Mouse (Mus musculus) lung, postnatal 0 days (tissue): ENCODE results near the gene Sept8. TPM values are rescaled to one million over a fixed set of nuclear protein-coding genes. Genes with fewer than 3 reads are reported as not detected.
A peak's percentile ranks its signal among the peaks of the same experiment; 100 is the strongest.
"Not testable (repeated sequence)": the region's sequence is repeated elsewhere in the genome, so short reads cannot be mapped to it uniquely, and the experiment has no call there.

Experiments used
- ATAC-seq: fragments of 200-750 bp; cut with Nextera tagmentation; 2 replicates; pipeline ENCODE4 v1.8.0; 2017; ENCODE audit warnings: moderate library complexity
- DNase-seq: peaks from one replicate; pipeline ENCODE4 v3.0.0-alpha.2; 2016; ENCODE audit warnings: low spot score
- H3K27ac ChIP-seq: fragments of 300-500 bp; sonication (generic); 2 replicates; pipeline ENCODE4 v1.5.1; 2014; ENCODE audit warnings: antibody characterized with exemption, mild to moderate bottlenecking, low read length, mixed read lengths
- H3K27me3 ChIP-seq: fragments of 300-500 bp; sonication (generic); replicated peaks from 2 replicates; pipeline ENCODE4 v1.6.1; 2014; ENCODE audit warnings: low read length, mixed read lengths; ENCODE audit not compliant: insufficient read depth
- H3K36me3 ChIP-seq: fragments of 300-500 bp; sonication (generic); 2 replicates; pipeline ENCODE4 v1.6.1; 2014; ENCODE audit warnings: low read length, mixed read lengths; ENCODE audit not compliant: insufficient read depth
- H3K4me1 ChIP-seq: fragments of 300-500 bp; sonication (generic); 2 replicates; pipeline ENCODE4 v1.6.1; 2014; ENCODE audit warnings: antibody characterized with exemption, low read depth, low read length, mixed read lengths; ENCODE audit not compliant: insufficient read depth
- H3K4me2 ChIP-seq: fragments of 300-500 bp; sonication (generic); replicated peaks from 2 replicates; pipeline ENCODE4 v1.6.1; 2014; ENCODE audit warnings: low read depth, mild to moderate bottlenecking, low read length, moderate library complexity, mixed read lengths
- H3K4me3 ChIP-seq: fragments of 300-500 bp; sonication (generic); 2 replicates; pipeline ENCODE4 v1.5.1; 2014; ENCODE audit warnings: low read depth, low read length
- H3K9ac ChIP-seq: fragments of 300-500 bp; sonication (generic); replicated peaks from 2 replicates; pipeline ENCODE4 v1.6.1; 2014; ENCODE audit warnings: low read depth, mild to moderate bottlenecking
- H3K9me3 ChIP-seq: fragments of 300-500 bp; sonication (generic); 2 replicates; pipeline ENCODE4 v1.6.1; 2016; ENCODE audit warnings: low read length, mixed read lengths
- CTCF ChIP-seq: IDR thresholded peaks from 2 replicates; pipeline ENCODE4 v1.5.1; 2016; ENCODE audit warnings: antibody characterized with exemption, mild to moderate bottlenecking
- EP300 ChIP-seq: IDR thresholded peaks from 2 replicates; pipeline ENCODE4 v1.6.1; 2016; ENCODE audit warnings: antibody characterized with exemption, mild to moderate bottlenecking, control low read depth
- WGBS: fragments of 180-500 bp; shearing (Covaris S2); extraction: QIAGEN DNeasy Blood & Tissue Kit; methylation state at CpG from one replicate; pipeline ENCODE4 v1.1.7; 2014; 5-methylcytosine and 5-hydroxymethylcytosine counted together
- polyA plus RNA-seq: library from polyadenylated mRNA; unstranded; fragments of >200 nt; fragmentation: Nextera tagmentation; extraction: Ambion mirVana; gene quantifications from 2 replicates; pipeline ENCODE4 v1.2.1, GENCODE M21; 2015

The Sept8 gene
- polyA plus RNA-seq, 1 experiment from 2014 or later = 13.9 TPM

- Histone ChIP-seq H3K27ac (no peak overlapping the region), H3K36me3 (peaks cover 2% of the 10 kb centered on the region; the same call in 1 of the 2 replicates), H3K27me3 (no peaks in the 10 kb centered on the region), H3K4me3 (no peak overlapping the region), H3K9me3 (no peaks in the 10 kb centered on the region), H3K4me1 (no peaks in the 10 kb centered on the region), H3K9ac (no peak overlapping the region), H3K4me2 (no peak overlapping the region)
- DNase-seq (no peak), ATAC-seq (no peak)
- TF ChIP-seq EP300 (no peak), CTCF (no peak)
- WGBS = 81% methylated on average over 11 of the region's 11 CpGs
Measured at GRCm38 (mm10) chr11:53541222-53541621, 22.2 kb downstream of the Sept8 start.

DNA sequence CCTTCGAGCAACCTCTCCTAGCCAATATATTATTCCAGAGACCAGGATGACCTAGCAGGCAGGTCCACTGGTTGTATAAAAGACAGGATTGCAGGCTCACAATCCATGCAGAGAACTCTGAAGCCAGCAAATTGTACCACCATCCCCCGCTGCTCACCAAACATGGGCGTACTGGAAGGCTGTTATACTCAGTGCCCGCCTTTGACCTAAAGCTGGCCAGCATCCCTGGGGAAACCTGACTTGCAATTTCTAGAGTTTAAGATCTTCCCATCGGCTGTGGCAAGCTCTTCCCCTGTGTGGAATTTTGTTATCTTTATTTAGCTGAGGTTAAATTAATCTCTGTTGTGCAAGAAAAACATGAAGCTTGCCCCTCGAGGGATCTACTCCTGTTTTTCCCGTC, 24.0 kb downstream of the Sept8 start:
- no peaks in the 10 kb centered on the region for H3K27me3 ChIP-seq
- H3K27ac ChIP-seq = no peak overlapping the region
- TF ChIP-seq CTCF (no peak), EP300 (no peak)
- 54% methylated on average over 7 of the region's 7 CpGs for WGBS
- no peak for ATAC-seq
- H3K36me3 ChIP-seq = no peaks in the 10 kb centered on the region
- H3K9me3 ChIP-seq = no peaks in the 10 kb centered on the region
- H3K4me2 ChIP-seq = no peak overlapping the region
- H3K4me1 ChIP-seq = peaks cover 1% of the 10 kb centered on the region; the same call in 1 of the 2 replicates
- no peak overlapping the region for H3K4me3 ChIP-seq
- DNase-seq = no peak
- no peak overlapping the region for H3K9ac ChIP-seq

- H3K9me3 ChIP-seq = no peaks in the 10 kb centered on the region
- no peak overlapping the region for H3K9ac ChIP-seq
- peaks cover 4% of the 10 kb centered on the region; the same call in 1 of the 2 replicates for H3K4me1 ChIP-seq
- no peak for TF ChIP-seq EP300
- no peak for TF ChIP-seq CTCF
- no peak overlapping the region for H3K4me3 ChIP-seq
- H3K4me2 ChIP-seq = no peak overlapping the region
- no peak overlapping the region for H3K27ac ChIP-seq
- H3K27me3 ChIP-seq = no peaks in the 10 kb centered on the region
- 66% methylated on average over 6 of the region's 6 CpGs for WGBS
- ATAC-seq (no peak), DNase-seq (no peak)
- no peaks in the 10 kb centered on the region for H3K36me3 ChIP-seq
Measured at GRCm38 (mm10) chr11:53546271-53546670, 27.2 kb downstream of the Sept8 start.

DNA sequence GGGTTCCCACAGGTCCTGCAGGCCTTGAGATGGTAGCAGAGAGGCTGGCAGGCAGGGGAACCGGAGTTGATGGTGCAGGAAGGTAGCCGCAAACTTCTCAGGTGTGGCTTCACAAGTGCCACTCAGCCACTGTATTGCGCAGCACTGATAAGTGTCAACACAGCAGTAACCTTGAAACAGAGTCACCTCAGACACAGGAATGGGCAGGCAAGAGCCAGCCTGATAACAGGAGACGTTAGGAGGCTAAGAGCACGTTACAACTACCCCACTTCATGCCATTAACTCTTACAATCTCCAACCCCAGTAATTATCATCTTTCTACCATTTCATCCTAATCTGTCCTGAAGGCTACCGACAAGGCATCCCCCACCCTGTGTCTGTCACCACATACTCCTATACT, 28.5 kb downstream of the Sept8 start:
- TF ChIP-seq CTCF (no peak; the same call in 1 of the 2 replicates), EP300 (peak; percentile 81)
- Histone ChIP-seq H3K4me2 (no peak overlapping the region), H3K27ac (no peak overlapping the region), H3K36me3 (no peaks in the 10 kb centered on the region), H3K4me3 (no peak overlapping the region), H3K9ac (no peak overlapping the region), H3K9me3 (no peaks in the 10 kb centered on the region), H3K4me1 (peaks cover 4% of the 10 kb centered on the region; the same call in 1 of the 2 replicates), H3K27me3 (no peaks in the 10 kb centered on the region)
- peak; percentile 91 for DNase-seq
- ATAC-seq = peak; percentile 97
- WGBS = 59% methylated on average over 6 of the region's 6 CpGs

GRCm38 (mm10) chr11:53548036-53548605, 29.1 kb downstream of the Sept8 start:
- no peaks in the 10 kb centered on the region for H3K9me3 ChIP-seq
- no peak overlapping the region for H3K4me2 ChIP-seq
- no peaks in the 10 kb centered on the region for H3K36me3 ChIP-seq
- no peak for DNase-seq
- TF ChIP-seq CTCF = no peak
- no peak for TF ChIP-seq EP300
- H3K4me1 ChIP-seq = peaks cover 4% of the 10 kb centered on the region; the same call in 1 of the 2 replicates
- WGBS = 72% methylated on average over 19 of the region's 19 CpGs
- H3K27me3 ChIP-seq = no peaks in the 10 kb centered on the region
- H3K4me3 ChIP-seq = no peak overlapping the region
- 0 out of 2 replicates have a peak, but pooled peaks have one; percentile 27 for ATAC-seq
- H3K27ac ChIP-seq = no peak overlapping the region
- H3K9ac ChIP-seq = no peak overlapping the region

DNA sequence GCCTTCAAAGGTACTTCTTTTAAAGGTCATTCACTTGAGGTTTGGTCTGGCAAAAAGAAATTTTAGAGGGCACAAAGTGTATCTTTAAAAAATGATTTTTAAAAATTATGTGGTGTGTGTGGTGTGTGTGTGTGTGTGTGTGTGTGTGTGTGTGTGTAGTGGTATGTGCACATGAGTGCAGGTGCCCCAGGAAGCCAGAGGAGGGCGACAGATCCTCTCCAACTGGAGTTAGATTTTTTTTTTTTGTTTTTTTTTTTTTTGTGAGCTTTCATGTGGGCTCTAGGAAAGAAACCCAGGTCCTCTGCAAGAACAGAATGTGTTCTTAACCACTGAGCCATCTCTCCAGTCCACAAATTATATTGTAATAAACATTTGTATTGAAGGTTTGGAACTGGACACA, 31.7 kb downstream of the Sept8 start:
- H3K4me3 ChIP-seq = no peak overlapping the region
- no peaks in the 10 kb centered on the region for H3K9me3 ChIP-seq
- no peaks in the 10 kb centered on the region for H3K27me3 ChIP-seq
- H3K27ac ChIP-seq = no peak overlapping the region
- H3K4me1 ChIP-seq = peaks cover 4% of the 10 kb centered on the region; the same call in 1 of the 2 replicates
- no peak for ATAC-seq
- H3K9ac ChIP-seq = no peak overlapping the region
- H3K4me2 ChIP-seq = no peak overlapping the region
- H3K36me3 ChIP-seq = no peaks in the 10 kb centered on the region
- 75% methylated on average over 1 of the region's 1 CpGs for WGBS
- no peak for DNase-seq
- TF ChIP-seq CTCF = no peak
- TF ChIP-seq EP300 = no peak

- Histone ChIP-seq H3K27me3 (no peaks in the 10 kb centered on the region), H3K36me3 (no peaks in the 10 kb centered on the region), H3K4me1 (peaks cover 4% of the 10 kb centered on the region; the same call in 1 of the 2 replicates), H3K4me2 (no peak overlapping the region), H3K4me3 (no peak overlapping the region), H3K9ac (no peak overlapping the region), H3K9me3 (no peaks in the 10 kb centered on the region), H3K27ac (no peak overlapping the region)
- peak; percentile 57 for TF ChIP-seq CTCF
- TF ChIP-seq EP300 = no peak
- no peak for ATAC-seq
- peak; percentile 16 for DNase-seq
- 62% methylated on average over 12 of the region's 12 CpGs for WGBS
Measured at GRCm38 (mm10) chr11:53551754-53552153, 32.7 kb downstream of the Sept8 start.

GRCm38 (mm10) chr11:53556529-53556928, 37.5 kb downstream of the Sept8 start:
- ATAC-seq, H3K4me3 ChIP-seq, H3K36me3 ChIP-seq, DNase-seq, H3K9ac ChIP-seq, H3K4me1 ChIP-seq, H3K9me3 ChIP-seq, H3K4me2 ChIP-seq, H3K27me3 ChIP-seq, H3K27ac ChIP-seq: not testable (repeated sequence)
- WGBS = 95% methylated on average over 5 of the region's 20 CpGs

GRCm38 (mm10) chr11:53557992-53558391, 38.9 kb downstream of the Sept8 start:
- H3K27me3 ChIP-seq, DNase-seq: not testable (repeated sequence)
- 92% methylated on average over 1 of the region's 3 CpGs for WGBS

More at GRCm38 (mm10) chr11:53557992-53558391, 38.9 kb downstream of the Sept8 start:
- not testable (repeated sequence) for H3K9me3 ChIP-seq, H3K4me1 ChIP-seq, H3K9ac ChIP-seq, H3K4me3 ChIP-seq, ATAC-seq, H3K4me2 ChIP-seq, H3K27ac ChIP-seq, H3K36me3 ChIP-seq
